19 mouse cellular contexts compared by ENCODE assay signal in the genomic region with DNA sequence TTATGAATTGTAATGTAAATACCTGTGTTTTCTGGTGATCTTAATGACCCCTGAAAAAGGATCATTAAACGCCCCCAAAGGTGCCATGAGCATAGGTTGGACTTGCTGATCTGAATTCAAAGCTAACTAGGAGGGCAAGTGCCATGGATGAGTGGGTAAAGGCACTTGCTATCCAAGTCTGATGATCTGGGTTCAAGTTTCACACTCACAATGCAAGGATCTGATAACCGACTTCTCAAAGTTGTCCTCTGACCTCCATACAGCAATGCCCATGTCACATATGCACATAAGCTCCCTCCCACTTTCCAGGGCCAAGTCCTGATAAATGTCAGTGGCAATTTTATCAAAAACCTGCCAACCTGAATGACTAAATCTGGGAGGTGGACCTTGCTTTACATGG.
"Had no signal": no experiment of that assay in that cellular context is flagged by ENCODE, and none has a peak within 500 bp of the region (broad histone marks: within the 10 kb centered on the region; RNA-seq: fewer than 3 reads in every experiment).

No protein-coding gene starts in this region.

- H3K9me3 ChIP-seq: midbrain, embryonic 10.5 days; midbrain, embryonic 12.5 days; neural tube, embryonic 13.5 days; neural tube, embryonic 15.5 days had no signal

- DNase-seq: lung, adult 18-20 months; lung, embryonic 14.5 days; lung, postnatal 10 days; lung, postnatal 4 days; midbrain, embryonic 14.5 days; retina, postnatal 1 day; right cerebral cortex, adult 18-20 months; right cerebral cortex, postnatal 25 days; right cerebral cortex, postnatal 4 days; spleen, adult 18-20 months; thymus, adult 18-20 months; thymus, postnatal 14 days; thymus, postnatal 36 days had no signal

- H3K27ac ChIP-seq: midbrain, embryonic 10.5 days; midbrain, embryonic 12.5 days; neural tube, embryonic 13.5 days; neural tube, embryonic 15.5 days had no signal

- ATAC-seq: midbrain, embryonic 16.5 days had no signal

- H3K4me3 ChIP-seq: midbrain, embryonic 10.5 days; midbrain, embryonic 12.5 days; myocyte; neural tube, embryonic 13.5 days; neural tube, embryonic 15.5 days had no signal

- H3K9ac ChIP-seq: lung, embryonic 14.5 days; midbrain, embryonic 12.5 days; neural tube, embryonic 13.5 days; neural tube, embryonic 15.5 days had no signal

- H3K4me2 ChIP-seq: lung, embryonic 14.5 days; midbrain, embryonic 12.5 days; neural tube, embryonic 13.5 days; neural tube, embryonic 15.5 days had no signal

- H3K27me3 ChIP-seq: midbrain, embryonic 12.5 days; neural tube, embryonic 13.5 days; neural tube, embryonic 15.5 days had no signal
